Mouse (Mus musculus): ENCODE data around the gene Eps8. TPM values are rescaled to one million over a fixed set of nuclear protein-coding genes. Genes with fewer than 3 reads are reported as not detected.

The Eps8 gene
- total RNA-seq (2021): 10 to 100 TPM; 23.3 to 26.0 TPM
- long read RNA-seq, experiment 1, full-length matches to known transcripts: 6 of 22 reads
- long read RNA-seq, experiment 1, partial matches to known transcripts: 14 of 22 reads
- long read RNA-seq, experiment 1, other reads (novel, unspliced or antisense): 2 of 22 reads
- long read RNA-seq, experiment 2, full-length matches to known transcripts: 20 of 27 reads
- long read RNA-seq, experiment 2, partial matches to known transcripts: 0 of 27 reads
- long read RNA-seq, experiment 2, other reads (novel, unspliced or antisense): 7 of 27 reads

DNA sequence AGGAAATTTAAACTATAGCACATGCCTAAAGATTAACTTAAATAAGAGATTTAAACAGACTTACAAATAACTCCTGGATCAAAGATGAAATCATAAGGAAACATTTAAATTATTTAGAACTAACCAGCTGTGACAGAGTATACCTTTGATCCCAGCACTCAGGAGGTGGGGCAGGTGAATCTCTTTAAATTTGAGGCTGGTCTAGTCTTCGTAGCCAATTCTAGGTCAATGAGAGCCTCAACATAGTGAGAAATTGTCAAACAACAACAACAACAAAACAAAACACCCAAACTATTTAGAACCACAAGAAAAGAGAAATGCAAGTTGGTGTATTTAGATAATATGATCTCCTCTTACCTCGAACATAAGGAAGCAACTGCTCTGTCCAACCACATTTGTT is at the start of gene Eps8:
Eps8 (minus strand) TSS at position 101 of the 400 bp plus-strand sequence.
- DNase-seq: no peak

DNA sequence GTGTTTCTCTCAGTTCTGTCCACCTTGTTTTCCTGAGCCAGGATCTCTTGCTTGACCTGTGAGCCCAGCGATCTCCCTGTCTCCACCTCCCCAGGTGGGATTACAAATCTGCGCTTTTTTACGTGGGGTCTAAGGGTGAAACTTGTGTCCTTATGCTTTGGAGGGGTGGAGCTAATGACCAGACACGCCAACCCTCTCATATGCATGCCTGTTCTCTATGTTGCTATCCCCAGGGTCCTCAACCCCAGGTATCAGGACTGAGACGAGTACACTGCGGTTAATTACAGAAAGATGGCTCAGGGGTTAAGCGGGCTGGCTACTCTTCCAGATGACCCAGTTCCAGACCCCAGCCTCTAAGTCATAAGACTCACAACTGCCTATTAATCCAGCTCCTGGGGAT is 48.8 kb upstream of the Eps8 start:
- no peak for DNase-seq

DNA sequence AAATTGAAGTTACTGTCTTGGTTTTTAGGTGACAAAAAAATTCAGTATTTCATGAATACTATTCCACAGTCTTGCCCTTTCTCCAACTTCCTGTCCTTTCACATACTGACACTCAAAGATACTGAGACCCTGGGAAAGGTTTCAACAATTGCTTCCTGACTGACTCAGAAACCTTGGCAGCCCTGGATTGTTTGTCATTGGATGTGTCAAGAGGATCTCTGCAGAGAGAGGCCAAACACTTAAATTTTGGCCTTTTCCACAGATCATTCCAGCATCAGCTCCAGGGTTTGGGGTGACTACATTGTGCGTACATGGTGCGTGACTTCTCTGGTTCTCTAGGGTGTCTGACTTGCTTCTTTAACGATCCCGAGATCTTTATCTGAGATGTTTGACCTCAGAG is 48.2 kb upstream of the Eps8 start:
- peak; percentile 68 for DNase-seq

GRCm38 (mm10) chr6:137702186-137702585 is 47.5 kb upstream of the Eps8 start:
- DNase-seq: no peak

- no peak for DNase-seq
These were observed 44.8 kb upstream of the Eps8 start for GRCm38 (mm10) chr6:137699434-137699833.

DNA sequence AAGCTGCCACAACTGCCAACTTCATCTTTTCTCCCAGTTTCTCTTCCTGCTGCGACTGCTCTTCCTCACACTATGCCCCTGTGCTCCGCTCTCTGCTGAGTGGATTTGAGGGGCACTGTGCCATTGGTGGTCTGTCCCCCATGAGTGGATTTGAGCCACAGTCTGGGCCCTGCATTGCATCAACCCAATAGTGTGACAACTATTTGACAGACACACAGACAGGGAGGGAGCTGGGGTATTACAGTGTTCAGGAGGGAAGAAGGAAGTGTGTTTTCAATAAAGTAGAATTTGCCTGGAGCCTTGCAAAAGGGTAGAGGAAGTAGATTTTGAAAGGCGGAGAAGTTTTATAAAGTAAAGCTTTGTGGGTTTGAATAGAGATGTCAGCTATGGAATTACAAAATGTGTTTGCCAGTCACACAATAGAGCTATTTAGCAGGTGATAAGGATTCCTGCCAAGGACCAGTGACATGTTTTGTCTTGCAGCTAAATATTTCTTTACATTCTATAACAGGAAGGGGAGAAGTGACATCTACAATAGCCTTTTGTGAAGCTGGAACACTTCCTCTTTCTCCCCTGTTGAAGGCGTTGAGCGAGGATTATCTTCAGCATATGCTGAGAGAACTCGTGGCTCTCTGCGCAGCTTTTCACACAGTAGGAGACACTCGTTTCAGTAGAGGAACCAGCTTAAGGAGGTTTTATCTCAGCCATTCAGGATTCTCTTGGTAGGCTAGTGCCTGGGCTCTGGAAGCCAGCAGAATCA is 41.9 kb upstream of the Eps8 start:
- DNase-seq: no peak

DNA sequence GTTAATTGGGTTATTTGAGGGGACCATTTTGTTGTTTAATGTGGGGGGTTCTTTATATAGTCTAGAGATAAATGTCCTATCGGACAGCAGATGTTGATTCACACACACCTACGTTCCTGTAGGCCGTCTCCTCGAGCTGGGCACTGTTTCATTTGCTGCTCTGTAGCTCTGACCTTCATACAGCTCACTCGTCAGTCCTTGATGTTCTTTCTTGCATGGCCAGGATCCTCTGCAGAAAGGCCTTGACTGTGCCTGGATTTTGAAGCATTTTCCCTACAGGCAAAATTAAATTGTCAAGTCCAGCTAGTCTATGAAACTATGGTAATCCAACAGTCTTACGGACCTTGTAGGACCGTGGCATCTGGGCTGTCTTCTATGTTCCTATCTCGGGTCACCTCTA is 40.4 kb upstream of the Eps8 start:
- DNase-seq: peak; percentile 36

- no peak for DNase-seq
These were observed 39.6 kb upstream of the Eps8 start for GRCm38 (mm10) chr6:137694310-137694709.

- DNase-seq: peak; percentile 50
These were observed 36.0 kb upstream of the Eps8 start for GRCm38 (mm10) chr6:137690550-137691119.

DNA sequence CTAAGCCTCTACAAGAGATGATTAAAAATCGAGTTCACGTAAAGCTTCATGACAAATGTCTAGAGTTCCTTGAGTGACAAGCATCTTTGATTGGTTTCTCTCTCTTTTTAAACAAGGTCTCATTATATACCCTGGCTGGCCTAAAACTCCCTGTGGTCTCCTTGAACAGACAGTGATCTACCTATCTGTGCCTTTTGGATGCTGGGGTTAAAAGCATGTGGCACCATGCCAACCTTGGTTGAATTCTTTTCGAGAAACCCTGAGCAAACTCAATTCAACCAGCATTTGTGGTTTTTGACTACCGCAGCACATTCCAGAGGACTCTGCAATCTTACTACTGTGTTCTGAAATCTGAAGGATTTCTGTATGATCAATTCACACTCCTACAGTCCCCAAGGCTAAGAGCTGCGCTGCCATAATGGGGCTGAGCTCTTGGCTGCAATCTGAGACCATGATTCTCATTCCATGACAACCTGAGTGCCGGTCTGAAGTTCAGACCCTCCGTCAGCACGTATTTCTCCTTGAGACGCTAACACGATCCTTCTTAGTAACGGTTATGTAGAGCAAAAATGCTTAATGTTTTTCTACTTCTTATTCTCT is 33.9 kb upstream of the Eps8 start:
- no peak for DNase-seq

DNA sequence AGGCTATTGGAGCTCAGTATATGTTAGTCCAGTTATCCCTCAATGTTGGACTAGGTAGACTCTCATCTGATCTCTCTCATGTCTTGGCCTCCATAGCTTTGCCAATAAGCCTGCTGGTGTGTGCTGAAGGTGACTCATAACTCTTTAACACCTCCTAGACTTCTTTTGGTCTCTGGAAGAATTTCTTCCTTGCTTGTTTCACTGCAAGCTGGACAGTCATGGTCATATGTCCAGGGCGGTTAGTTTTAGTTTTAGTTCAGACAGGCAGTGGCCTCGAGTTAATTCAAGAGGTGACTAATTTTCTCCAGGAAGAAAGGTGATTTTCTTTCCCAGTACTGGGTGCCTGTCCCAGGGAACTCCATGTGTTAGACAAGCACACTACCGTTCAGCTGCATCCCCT is 33.4 kb upstream of the Eps8 start:
- DNase-seq: no peak

GRCm38 (mm10) chr6:137687667-137688066 is 33.0 kb upstream of the Eps8 start:
- no peak for DNase-seq

GRCm38 (mm10) chr6:137682629-137683028 is 28.0 kb upstream of the Eps8 start:
- no peak for DNase-seq

- DNase-seq: no peak
These were observed 26.3 kb upstream of the Eps8 start for GRCm38 (mm10) chr6:137681000-137681399.

DNA sequence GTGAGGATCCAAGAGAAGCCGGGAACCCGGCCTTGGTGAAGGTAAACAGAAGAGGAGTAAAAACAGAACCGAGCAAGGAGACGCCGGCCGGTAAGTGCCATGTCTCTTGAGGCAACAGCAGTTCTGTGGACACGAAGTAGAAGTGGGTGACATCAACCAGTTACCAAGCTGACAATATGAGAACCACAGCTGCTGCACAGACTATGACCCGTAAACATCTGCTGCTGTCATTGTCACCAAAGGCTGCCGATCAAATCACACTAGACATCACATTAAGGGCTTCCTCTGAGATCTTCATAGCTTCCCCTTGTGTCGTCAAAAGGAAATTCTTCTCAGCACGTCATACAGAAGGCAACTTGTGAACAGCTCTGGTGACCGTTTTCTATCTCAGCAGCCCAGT is 21.9 kb upstream of the Eps8 start:
- no peak for DNase-seq

GRCm38 (mm10) chr6:137675556-137675955 is 20.9 kb upstream of the Eps8 start:
- DNase-seq: peak; percentile 42

GRCm38 (mm10) chr6:137673301-137673700 is 18.6 kb upstream of the Eps8 start:
- no peak for DNase-seq

GRCm38 (mm10) chr6:137671561-137671960 is 16.9 kb upstream of the Eps8 start:
- no peak for DNase-seq

DNA sequence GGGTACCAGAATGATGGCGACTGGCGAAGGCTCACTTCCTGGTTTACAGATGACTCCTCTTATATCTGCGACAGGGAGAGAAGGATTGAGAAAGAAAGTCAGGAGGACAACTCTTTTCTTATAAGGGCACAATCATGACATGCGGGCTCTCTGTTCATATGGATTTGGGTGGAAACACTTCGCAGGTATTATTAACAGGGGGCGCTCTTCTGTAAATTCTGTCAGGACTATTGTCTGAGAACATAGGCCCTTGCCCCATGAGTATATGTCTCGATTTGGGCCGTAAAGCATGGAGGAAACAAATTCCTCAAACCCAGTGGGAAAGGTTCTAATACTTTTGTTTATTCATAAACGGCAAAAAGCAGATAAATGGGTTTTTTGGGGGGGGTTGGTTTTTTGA is 16.1 kb upstream of the Eps8 start:
- no peak for DNase-seq

GRCm38 (mm10) chr6:137669876-137670275 is 15.2 kb upstream of the Eps8 start:
- DNase-seq: no peak

- DNase-seq: no peak
These were observed 14.8 kb upstream of the Eps8 start for GRCm38 (mm10) chr6:137669433-137669832.

GRCm38 (mm10) chr6:137668331-137668730 is 13.7 kb upstream of the Eps8 start:
- no peak for DNase-seq

DNA sequence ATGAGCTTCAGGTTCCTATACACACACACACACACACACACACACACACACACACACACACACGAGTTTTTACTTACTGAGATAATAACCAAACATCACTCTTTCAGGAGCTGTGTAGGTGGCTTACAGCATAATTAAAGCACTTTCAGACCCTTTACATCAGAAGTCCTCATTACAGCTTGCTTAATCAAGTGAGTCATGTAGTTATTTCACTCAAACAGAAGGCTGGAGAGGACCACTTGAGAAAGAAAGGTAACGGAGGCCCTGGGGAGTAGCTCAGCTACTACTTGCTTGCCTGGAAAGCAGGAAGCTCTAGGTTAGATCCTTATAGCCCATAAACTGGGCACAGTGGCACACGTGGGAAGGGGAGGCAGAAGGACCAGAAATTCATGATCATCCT is 13.0 kb upstream of the Eps8 start:
- DNase-seq: no peak
